ENCODE assay signal across 11 mouse cellular contexts in the genomic region with DNA sequence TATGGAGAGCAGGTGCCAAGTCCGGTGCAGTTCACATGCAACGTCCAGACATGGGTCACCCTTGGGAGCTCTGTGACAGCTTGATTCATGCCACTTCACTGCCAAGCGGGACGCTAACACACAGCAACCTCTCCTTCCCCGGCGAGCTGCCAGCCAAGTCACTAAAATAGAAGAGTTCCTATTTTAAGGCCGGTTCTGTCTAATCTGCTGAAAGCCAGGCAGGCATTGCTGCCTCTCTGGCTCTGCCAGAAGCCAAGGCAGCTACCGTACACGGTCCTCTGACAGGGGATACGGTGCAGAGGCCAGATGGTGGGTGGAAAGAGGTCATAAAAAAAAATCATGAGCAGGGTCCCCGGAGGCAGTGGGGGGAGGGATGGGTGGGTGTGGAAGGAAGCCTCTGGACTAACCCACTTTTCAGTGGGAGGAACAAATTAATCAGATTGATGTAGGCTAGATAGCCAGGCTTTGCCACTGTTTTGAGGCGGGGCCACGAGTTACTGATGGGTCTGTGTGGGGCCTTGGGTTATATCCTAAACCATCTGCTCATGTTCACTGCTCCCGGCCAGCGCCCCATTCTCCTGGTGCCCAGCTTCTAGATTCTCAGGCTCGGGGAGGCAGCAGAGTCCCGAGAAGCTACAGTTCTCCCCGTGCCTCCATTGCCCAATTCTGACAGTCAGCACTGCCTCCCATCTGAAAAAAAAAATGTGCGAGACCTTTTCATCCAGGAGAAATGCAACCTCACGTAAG. TPM values are rescaled to one million over a fixed set of nuclear protein-coding genes. Genes with fewer than 3 reads are reported as not detected.
DNase-seq lines count a peak whose midpoint lies in the region; ATAC-seq and TF ChIP-seq lines count a peak whose summit lies in the region.
"Had no signal": no experiment of that assay in that cellular context is flagged by ENCODE, and none has a peak within 500 bp of the region (broad histone marks: within the 10 kb centered on the region; RNA-seq: fewer than 3 reads in every experiment).

No protein-coding gene starts in this region.

- H3K4me3 ChIP-seq in kidney, embryonic 15.5 days (replicated peaks): no peak overlapping the region
- H3K4me3 ChIP-seq in myocyte: no peak overlapping the region
- no peak overlapping the region for H3K4me3 ChIP-seq in intestine, embryonic 15.5 days (replicated peaks)
- H3K4me3 ChIP-seq: liver, embryonic 15.5 days had no signal

- no peak overlapping the region for H3ac ChIP-seq in myocyte (ENCODE audit: control insufficient read depth, insufficient read length)

- no peaks in the 10 kb centered on the region; the same call in 1 of the 2 replicates for H3K27me3 ChIP-seq in kidney, embryonic 15.5 days
- no peaks in the 10 kb centered on the region for H3K27me3 ChIP-seq in myocyte (ENCODE audit: control insufficient read depth, insufficient read depth, insufficient read length)
- H3K27me3 ChIP-seq in intestine, embryonic 15.5 days (replicated peaks): no peaks in the 10 kb centered on the region
- H3K27me3 ChIP-seq: CH12.LX; liver, embryonic 15.5 days had no signal

- ATAC-seq in kidney, embryonic 15.5 days (replicated peaks; ENCODE audit: low FRiP score): no peak
- no peak for ATAC-seq in intestine, embryonic 15.5 days

- peaks cover 8% of the 10 kb centered on the region; the same call in 1 of the 2 replicates for H3K36me3 ChIP-seq in kidney, embryonic 15.5 days
- H3K36me3 ChIP-seq in myocyte (ENCODE audit: control insufficient read depth, insufficient read depth): peaks cover 4% of the 10 kb centered on the region
- H3K36me3 ChIP-seq in intestine, embryonic 15.5 days: no peaks in the 10 kb centered on the region
- H3K36me3 ChIP-seq: liver, embryonic 15.5 days had no signal

- peak; percentile 83 for DNase-seq in layer of hippocampus, adult 11-12 months (ENCODE audit: low spot score)
- no peak for DNase-seq in layer of hippocampus, postnatal 25 days (ENCODE audit: extremely low spot score in 1 of 2, low spot score in 1 of 2)
- DNase-seq in cerebellum, adult 9-11 months: peak; percentile 96
- DNase-seq in heart, adult 9 months (ENCODE audit: low spot score in 2 of 2): peak; percentile 86 to 89
- DNase-seq in urinary bladder, postnatal 10 days (ENCODE audit: low spot score): no peak

- no peaks in the 10 kb centered on the region for H3K9me3 ChIP-seq in kidney, embryonic 15.5 days (replicated peaks)
- H3K9me3 ChIP-seq in intestine, embryonic 15.5 days: no peaks in the 10 kb centered on the region
- H3K9me3 ChIP-seq: liver, embryonic 15.5 days had no signal

- H3K79me2 ChIP-seq in myocyte (ENCODE audit: control insufficient read depth, insufficient read depth): no peaks in the 10 kb centered on the region

- H3K4me2 ChIP-seq in kidney, embryonic 15.5 days: no peak overlapping the region
- H3K4me2 ChIP-seq in myocyte (ENCODE audit: low read depth): peak overlapping the region; percentile 24
- H3K4me2 ChIP-seq in intestine, embryonic 15.5 days (replicated peaks): no peak overlapping the region
- H3K4me2 ChIP-seq: liver, embryonic 15.5 days had no signal

- no peak for TF ChIP-seq POLR2A in myocyte (IDR thresholded peaks at IDR 0.05; ENCODE audit: insufficient read length, low read depth)

- peaks cover 24% of the 10 kb centered on the region for H3K4me1 ChIP-seq in kidney, embryonic 15.5 days
- H3K4me1 ChIP-seq in intestine, embryonic 15.5 days (replicated peaks): 0 out of 2 replicates have a peak, but pooled peaks cover 4% of the 10 kb centered on the region
- H3K4me1 ChIP-seq: liver, embryonic 15.5 days had no signal

- H3K9ac ChIP-seq in kidney, embryonic 15.5 days: no peak overlapping the region
- no peak overlapping the region for H3K9ac ChIP-seq in intestine, embryonic 15.5 days
- H3K9ac ChIP-seq: liver, embryonic 15.5 days had no signal

- whole genome bisulfite sequencing in kidney, embryonic 15.5 days: 48% methylated on average over 20 of the region's 20 CpGs
- WGBS in intestine, embryonic 15.5 days: 64% methylated on average over 20 of the region's 20 CpGs

- H3K27ac ChIP-seq in kidney, embryonic 15.5 days: peak overlapping the region; percentile 4; the same call in 1 of the 2 replicates
- no peak overlapping the region for H3K27ac ChIP-seq in intestine, embryonic 15.5 days
- H3K27ac ChIP-seq: liver, embryonic 15.5 days had no signal

TF ChIP-seq in myocyte, 11 proteins besides CTCF, POLR2A, EP300 and RAD21:
- no peak for TF ChIP-seq USF1 (IDR thresholded peaks at IDR 0.05; ENCODE audit: low read depth)
- TF ChIP-seq REST (IDR thresholded peaks at IDR 0.05; ENCODE audit: insufficient read depth, insufficient read length): no peak
- TF ChIP-seq MYOD1 (IDR thresholded peaks at IDR 0.05; ENCODE audit: control insufficient read depth in 1 of 3, insufficient read length in 2 of 3, low read depth in 2 of 3): peak in 2 of 3 experiments; percentile 48 to 63
- no peak for TF ChIP-seq MAX (IDR thresholded peaks at IDR 0.05; ENCODE audit: low read depth)
- TF ChIP-seq TCF12 (IDR thresholded peaks at IDR 0.05; ENCODE audit: insufficient read depth, poor library complexity, severe bottlenecking): no peak
- TF ChIP-seq SRF (IDR thresholded peaks at IDR 0.05; ENCODE audit: control insufficient read depth, insufficient read length, low read depth): no peak
- TF ChIP-seq MYOG (IDR thresholded peaks at IDR 0.05; ENCODE audit: control insufficient read depth in 1 of 3, insufficient read depth in 1 of 3, insufficient read length in 2 of 3, low read depth in 2 of 3): peak in 2 of 3 experiments; percentile 27 to 72
- TF ChIP-seq CEBPB (IDR thresholded peaks at IDR 0.05; ENCODE audit: insufficient read depth, poor library complexity, severe bottlenecking): no peak

RNA-seq across cellular contexts. Expression of gene 1700019N19Rik, which starts 28.4 kb away (rescaled TPM):
- total RNA-seq in layer of hippocampus, postnatal 25 days (2021): not detected
- not detected in 2 replicates for polyA plus RNA-seq in kidney, embryonic 15.5 days (2015; fragmentation: Nextera tagmentation; extraction: Ambion mirVana)
- polyA plus RNA-seq in myocyte (2012; fragmentation: generic; extraction: Trizol): not detected
- polyA plus RNA-seq in intestine, embryonic 15.5 days (2015; fragmentation: Nextera tagmentation; extraction: Ambion mirVana): not detected in 2 replicates
- total RNA-seq: common myeloid progenitor, adult 5-6 weeks had no signal
- polyA plus RNA-seq: liver, embryonic 15.5 days had no signal

Comparison
In these comparisons a context has a peak if more than half of its experiments do, and no peak if none do; other contexts are left out.
1. DNase-seq: peak in layer of hippocampus, adult 11-12 months (single experiment), cerebellum, adult 9-11 months (single experiment) and heart, adult 9 months (2 of 2); none in layer of hippocampus, postnatal 25 days (0 of 2) and urinary bladder, postnatal 10 days (single experiment).